Mouse (Mus musculus) leukemia stem cell, adult 10-12 weeks (primary cell): Measurements from ENCODE around the gene Fgd6. TPM values are rescaled to one million over a fixed set of nuclear protein-coding genes. Genes with fewer than 3 reads are reported as not detected.

ENCODE experiments used
- polyA plus RNA-seq: library from polyadenylated mRNA; stranded (reverse); fragments of >175 nt; gene quantifications from 2 replicates; pipeline ENCODE4 v1.2.3, GENCODE M21; 2012; ENCODE audit warnings: low replicate concordance

The Fgd6 gene
- 1.1 and 1.2 TPM in 2 replicates for polyA plus RNA-seq

DNA sequence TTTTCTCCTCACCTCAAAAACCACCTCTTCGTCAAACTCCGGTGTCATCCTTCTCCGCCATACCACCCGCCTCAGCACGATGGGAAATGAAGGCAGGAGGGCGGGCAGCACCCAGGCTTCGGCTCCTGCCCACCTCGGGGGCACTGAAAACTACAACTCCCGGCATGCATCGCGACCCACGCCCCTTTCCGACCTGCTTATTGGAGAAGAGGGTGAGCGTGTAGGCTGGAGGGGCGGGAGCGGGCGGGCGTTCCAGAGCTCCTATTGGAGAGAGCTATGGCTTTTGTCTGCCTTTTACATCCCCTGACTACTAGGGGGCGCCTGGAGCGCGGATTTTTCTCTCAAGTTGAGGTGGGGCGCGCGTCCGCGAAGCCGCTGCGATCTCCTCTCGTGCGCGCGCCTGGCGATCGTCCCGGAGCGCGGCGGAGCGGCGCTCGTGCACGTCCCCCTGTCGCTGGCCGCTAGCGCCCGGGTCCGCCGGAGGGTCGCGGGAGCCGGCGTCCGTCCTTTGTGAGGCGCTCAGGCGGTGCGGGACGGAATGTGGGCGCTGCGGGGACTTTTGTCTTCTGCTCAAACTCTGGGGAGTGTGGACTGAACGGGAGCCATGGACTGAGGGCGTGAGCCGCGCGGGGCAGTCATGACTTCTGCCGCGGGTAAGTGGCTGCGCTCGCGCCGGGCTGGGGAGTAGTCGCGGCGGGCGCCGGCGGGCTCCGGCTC is at the start of gene Fgd6, which contains the start of gene Vezt:
Gene Fgd6, plus strand, starts transcription at position 344 of the 717 bp plus-strand sequence.
Gene Vezt, minus strand, starts transcription at position 160 of the 717 bp plus-strand sequence.

DNA sequence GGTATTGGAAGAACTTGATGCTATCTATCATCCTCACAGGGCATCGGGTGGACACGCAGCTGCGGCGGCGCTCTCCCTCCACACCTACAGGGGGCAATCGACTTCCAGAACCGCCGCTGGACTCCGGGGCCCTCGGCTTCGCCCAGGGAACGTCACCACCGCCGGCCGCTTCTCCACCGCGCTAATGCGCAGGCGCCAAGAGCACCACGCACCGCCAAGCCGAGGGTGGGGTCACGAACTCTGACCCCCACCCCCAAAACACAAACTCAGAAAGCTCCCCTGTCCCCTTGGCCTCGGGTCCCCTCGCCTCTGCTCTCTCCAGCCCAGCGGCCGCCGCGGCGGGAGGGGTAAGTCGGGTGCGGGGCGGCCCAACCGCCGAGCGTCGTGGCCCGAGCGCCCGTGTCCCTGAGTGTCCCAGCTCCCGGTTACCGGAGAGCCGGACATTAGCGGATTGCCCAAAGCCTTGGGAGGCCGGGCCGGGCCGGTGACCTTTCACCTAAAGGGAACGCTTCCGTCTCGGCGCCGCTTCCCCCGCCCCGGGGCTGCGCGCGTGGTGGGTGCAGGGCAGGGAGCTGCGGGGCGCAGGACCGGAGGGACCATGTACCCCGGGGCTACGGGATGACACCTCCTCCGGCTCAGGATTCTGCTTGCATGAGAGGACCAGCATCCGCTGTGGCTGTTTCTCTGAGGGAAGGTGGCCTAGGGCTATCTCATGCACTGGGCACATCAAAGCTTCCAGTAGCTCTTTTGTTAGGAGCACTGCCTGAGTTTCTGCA is 112.1 kb downstream of the Fgd6 start, which contains the start of gene Nr2c1:
Gene Nr2c1, plus strand, starts transcription at position 268 of the 776 bp plus-strand sequence.

Other genes with a start within 250 kb of the Fgd6 start
- gene Usp44, start 204.4 kb upstream of the Fgd6 start, polyA plus RNA-seq: 0.09 TPM in 1 of 2 replicates, not detected in the other
- gene Metap2, start 138.9 kb upstream of the Fgd6 start, polyA plus RNA-seq: 351 and 423 TPM in 2 replicates
- 4.3 and 5.6 TPM in 2 replicates for gene Vezt, start 184 bp upstream of the Fgd6 start, polyA plus RNA-seq
- 0.34 and 1.8 TPM in 2 replicates for gene Nr2c1, start 112.0 kb downstream of the Fgd6 start, polyA plus RNA-seq
- 204 and 253 TPM in 2 replicates for gene Ndufa12, start 162.7 kb downstream of the Fgd6 start, polyA plus RNA-seq